Comparison of ENCODE assay signal across 1 mouse cellular context in the genomic region with DNA sequence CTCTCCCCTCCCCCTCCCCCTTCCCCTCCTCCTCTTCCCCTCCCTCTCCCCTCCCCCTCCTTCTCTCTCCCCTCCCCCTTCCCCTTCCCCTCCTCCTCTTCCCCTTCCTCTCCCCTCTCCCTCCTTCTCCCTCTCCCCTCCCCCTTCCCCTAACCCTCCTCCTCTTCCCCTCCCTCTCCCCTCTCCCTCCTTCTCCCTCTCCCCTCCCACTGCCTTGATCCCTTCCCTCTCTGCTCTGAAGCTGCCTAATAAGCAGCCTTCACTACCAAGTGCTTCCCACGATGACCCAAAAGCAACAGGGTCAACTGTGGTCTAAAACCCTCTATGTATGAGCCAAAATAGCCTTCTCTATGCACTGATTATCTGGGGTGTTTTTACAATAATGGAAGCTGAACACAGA.
TF ChIP-seq lines count a peak whose summit lies in the region.

No protein-coding gene starts in this region.

TF ChIP-seq in CH12.LX, 34 proteins besides CTCF, POLR2A, EP300 and RAD21 (continued from another document):
- TF ChIP-seq ETS1 (conservative IDR thresholded peaks at IDR 0.05; ENCODE audit: low read depth, low read length) (no peak), MAZ (IDR thresholded peaks at IDR 0.05; ENCODE audit: low read depth, low read length) (no peak), ZMIZ1 (IDR thresholded peaks at IDR 0.05; ENCODE audit: low read depth, low read length) (no peak), JUND (conservative IDR thresholded peaks at IDR 0.05; ENCODE audit: low read depth, low read length) (no peak), GABPA (IDR thresholded peaks at IDR 0.05; ENCODE audit: insufficient replicate concordance, low read depth, low read length) (no peak)
